Mouse (Mus musculus): ENCODE results near the gene Ttll12.
A peak's percentile ranks its signal among the peaks of the same experiment; 100 is the strongest.

Gene Ttll12

GRCm38 (mm10) chr15:83593189-83593585, 1.8 kb downstream of the Ttll12 start:
- DNase-seq, result no peak

DNA sequence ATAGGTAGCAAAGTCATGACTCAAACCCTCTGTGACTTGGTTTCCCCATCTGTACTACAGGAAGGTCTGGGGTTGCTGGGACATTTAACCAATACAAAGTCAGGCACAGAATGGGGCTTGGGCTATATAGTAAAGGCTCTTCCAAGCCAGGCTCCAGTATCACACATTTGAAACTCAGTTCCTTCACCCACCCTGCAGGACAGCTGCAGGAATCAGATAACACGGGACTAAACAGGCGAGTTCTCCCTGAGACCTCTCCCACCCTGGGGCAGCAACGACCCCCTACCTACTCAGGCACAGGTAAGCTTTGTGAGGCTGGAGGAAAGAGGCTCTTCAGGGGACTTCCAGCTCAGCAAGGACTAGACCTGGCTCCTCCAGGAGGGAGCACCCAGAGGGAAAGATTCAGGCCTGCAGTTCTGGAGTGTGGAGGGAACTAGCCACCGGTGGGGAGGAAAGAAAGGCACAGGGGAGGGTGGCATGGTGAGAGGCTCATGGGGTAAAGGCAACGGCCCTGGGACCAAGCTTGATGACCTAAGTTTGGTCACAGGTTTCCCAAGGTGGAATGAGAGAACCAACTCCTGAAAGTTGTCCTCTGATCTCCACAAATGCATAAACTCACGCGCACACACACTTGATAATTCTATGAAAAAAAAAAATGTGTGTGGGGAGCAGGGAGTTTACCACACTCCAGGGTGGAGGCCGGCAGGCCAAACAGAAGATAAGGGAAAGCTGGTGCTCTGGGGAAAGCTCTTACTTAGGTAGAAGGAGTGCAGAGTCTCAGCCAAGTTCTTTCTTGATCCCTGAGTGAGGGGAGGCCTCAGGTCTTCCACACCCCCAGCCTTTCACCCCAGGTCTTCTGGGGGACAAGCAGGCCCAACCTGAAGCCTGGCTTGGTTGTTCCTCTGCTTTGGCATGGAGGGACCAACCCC, 2.4 kb downstream of the Ttll12 start:
- DNase-seq, result no peak

GRCm38 (mm10) chr15:83591758-83592157, 3.2 kb downstream of the Ttll12 start:
- DNase-seq, result no peak

GRCm38 (mm10) chr15:83590841-83591240, 4.1 kb downstream of the Ttll12 start:
- no peak for DNase-seq

DNA sequence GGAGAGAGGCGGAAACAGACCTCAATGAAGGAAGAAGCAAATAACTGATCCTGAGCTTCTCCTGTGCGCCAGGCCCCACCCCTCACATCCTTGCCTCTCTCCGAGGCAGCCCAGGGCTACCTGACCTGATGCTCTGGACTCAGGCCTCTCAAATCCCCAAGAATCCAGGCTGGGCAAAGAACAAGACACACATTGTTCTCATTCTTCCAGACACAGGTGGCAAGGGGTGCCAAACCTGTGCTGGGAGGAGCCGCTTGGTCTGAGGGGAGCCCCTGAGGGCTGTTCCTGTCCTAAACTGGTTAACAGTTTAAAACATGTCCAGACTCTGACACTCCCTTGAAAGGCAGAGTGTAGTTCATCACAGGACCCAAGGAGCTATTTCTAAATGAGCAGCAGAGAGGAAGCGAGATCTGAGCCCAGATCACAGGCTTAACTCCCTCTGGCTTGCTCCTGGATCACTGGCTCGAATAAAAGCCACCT, 10.2 kb downstream of the Ttll12 start:
- DNase-seq, result no peak

GRCm38 (mm10) chr15:83583419-83584156, 11.4 kb downstream of the Ttll12 start:
- peak; percentile 78 for DNase-seq

- DNase-seq, result no peak
Measured at GRCm38 (mm10) chr15:83582931-83583330, 12.0 kb downstream of the Ttll12 start.

- no peak for DNase-seq
Measured at GRCm38 (mm10) chr15:83576651-83577050, 18.3 kb downstream of the Ttll12 start.

- DNase-seq, result no peak
Measured at GRCm38 (mm10) chr15:83575543-83575942, 19.4 kb downstream of the Ttll12 start.

GRCm38 (mm10) chr15:83574731-83575351, 20.1 kb downstream of the Ttll12 start:
- DNase-seq, result peak; percentile 64

GRCm38 (mm10) chr15:83573606-83574005, 21.4 kb downstream of the Ttll12 start:
- DNase-seq, result no peak

- DNase-seq, result no peak
Measured at GRCm38 (mm10) chr15:83572132-83572531, 22.8 kb downstream of the Ttll12 start.

DNA sequence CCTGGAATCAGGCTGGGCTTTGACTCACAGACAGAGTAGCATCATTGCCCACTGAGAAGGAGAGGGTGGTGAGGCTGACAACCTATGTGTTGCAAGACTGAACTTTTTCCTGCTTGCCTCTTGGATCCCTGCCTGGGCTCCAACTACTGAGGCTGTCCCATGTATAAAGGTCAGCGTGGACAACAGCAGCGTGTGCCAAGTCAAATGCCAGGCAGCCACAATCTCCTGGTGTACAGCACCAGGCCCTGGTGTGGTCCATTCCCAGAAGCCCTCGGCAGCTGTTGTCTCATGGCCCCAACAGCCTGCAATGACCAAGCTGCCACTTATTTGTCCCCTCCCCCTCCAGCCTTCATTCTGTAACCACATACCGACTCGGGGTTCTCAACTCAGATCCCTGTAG, 23.3 kb downstream of the Ttll12 start:
- no peak for DNase-seq

DNA sequence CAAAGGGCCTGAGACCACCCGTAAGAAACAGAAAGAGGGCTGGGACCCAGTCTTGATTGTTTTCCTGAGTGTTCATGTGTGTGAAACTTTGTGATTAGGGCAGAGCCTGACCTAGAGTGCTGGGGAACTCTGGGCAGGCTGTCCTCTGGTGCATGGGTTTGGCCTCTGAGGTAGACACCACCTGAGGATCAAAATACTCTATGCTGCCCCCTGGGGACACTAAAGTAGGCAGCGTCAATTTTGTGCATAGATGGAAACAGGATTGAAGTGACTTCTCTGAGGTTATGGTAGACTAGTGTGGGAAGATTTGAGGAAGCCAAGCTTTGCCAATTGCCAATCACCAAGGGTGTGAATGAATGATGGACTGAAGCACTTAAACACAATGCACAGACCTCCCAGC, 24.3 kb downstream of the Ttll12 start:
- no peak for DNase-seq

- DNase-seq, result no peak
Measured at GRCm38 (mm10) chr15:83569682-83570081, 25.3 kb downstream of the Ttll12 start.

GRCm38 (mm10) chr15:83568544-83568943, 26.4 kb downstream of the Ttll12 start:
- no peak for DNase-seq

GRCm38 (mm10) chr15:83567728-83568127, 27.2 kb downstream of the Ttll12 start:
- DNase-seq, result no peak

- DNase-seq, result no peak
Measured at GRCm38 (mm10) chr15:83566006-83566405, 29.0 kb downstream of the Ttll12 start.

DNA sequence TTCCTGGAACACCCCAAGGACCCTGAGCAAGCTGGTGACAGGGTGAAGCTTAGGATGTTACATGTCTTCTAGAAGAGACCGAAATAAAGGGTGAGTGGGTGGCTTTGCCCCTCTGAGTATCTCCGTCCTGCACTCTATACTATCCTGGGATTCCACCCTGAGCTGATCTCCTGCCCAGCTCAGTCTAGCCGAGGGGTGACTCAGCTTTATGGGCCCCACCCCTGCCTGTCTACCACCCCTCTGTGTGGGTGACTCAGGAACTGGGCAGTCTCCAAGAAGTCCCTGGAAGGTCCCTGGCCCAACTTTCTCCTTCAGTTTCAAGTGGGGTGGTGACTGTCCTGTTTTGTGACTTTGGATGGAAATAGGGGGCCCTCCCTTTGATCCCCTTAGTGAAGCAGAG, 29.5 kb downstream of the Ttll12 start:
- DNase-seq, result peak; percentile 36

DNA sequence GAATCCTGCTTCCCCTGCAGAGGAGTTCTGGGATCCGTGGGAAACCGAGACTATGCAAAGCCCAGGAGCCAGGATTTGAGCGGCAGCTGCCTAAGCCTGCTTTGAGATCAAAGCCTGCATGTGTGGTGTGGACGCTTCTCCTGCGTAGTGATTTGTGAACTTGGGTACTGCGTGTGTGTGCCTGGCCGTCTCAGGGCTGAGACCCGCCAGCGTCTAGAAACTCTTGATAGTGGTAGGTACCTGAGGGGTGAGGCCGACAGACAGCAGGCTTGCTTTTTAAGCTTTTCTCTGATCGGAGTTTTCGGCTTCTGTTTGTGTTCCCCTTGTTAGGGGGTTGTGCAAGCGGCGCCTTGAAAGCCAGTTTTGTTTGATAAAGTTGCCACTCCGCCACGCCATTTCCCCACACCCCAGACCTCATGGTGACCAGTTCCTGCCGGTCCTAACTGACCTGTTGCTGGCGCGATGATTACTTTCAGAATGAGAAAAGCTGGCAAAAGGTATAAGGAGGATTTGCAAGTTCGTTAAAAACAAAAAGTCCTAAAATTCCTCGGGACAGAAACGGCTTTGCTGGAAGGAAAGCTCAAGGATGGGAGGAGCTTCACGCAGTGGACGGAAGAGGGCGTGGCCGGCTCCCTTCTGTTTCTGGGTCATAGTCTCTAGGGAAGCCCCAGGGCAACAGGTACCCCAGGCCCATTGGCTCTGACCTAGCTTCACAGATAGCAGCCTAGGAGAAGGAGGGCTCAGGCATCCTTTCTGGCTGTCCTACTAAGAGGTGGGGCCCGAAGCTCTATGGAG, 30.9 kb downstream of the Ttll12 start:
- DNase-seq, result peak; percentile 75

DNA sequence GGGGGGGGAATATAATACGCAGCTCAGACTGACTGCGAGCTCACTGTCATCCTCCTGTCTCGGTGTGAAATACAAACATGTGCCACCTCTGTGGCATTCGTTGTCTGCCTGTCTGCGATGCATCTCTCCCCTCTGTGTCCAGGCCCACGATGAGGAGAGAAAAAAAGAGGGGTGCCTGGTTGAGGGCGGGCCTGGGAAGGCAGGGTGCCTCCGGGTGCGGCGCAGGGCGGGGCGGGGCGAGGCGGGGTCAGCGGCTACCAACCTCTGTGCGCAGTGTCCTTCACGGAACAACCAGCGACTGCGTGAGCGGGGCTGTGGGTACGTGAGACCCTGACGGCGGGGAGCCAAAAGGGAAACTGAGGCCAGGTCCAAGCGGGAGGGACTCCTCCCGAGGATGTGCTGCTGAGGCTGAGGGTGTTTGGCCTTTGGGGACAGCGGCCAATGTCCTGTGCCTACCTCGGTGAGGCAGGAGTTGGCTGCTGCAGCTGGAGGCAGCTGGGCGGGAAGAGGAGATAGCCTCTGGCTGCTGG, 31.6 kb downstream of the Ttll12 start, which contains the start of the genes Tspo and Mcat:
TSS of gene Tspo (plus strand) at position 266 of the 530 bp plus-strand sequence.
TSS of gene Mcat (minus strand) at position 461 of the 530 bp plus-strand sequence.
- DNase-seq, result peak; percentile 79

All from lung, postnatal 10 days (tissue).